Mouse (Mus musculus) hindbrain, postnatal 0 days (tissue): ENCODE measurements around the gene Hspb1. TPM values are rescaled to one million over a fixed set of nuclear protein-coding genes. Genes with fewer than 3 reads are reported as not detected.

Source experiments
- ATAC-seq: fragments of 200-750 bp; cut with Nextera tagmentation; 2 replicates; pipeline ENCODE4 v1.8.0; 2017; ENCODE audit warnings: mild to moderate bottlenecking, moderate TSS enrichment, moderate library complexity
- DNase-seq: peaks from one replicate; pipeline ENCODE4 v3.0.0-alpha.2; 2015; ENCODE audit warnings: low spot score
- H3K27ac ChIP-seq: fragments of 300-500 bp; sonication (generic); 2 replicates; pipeline ENCODE4 v1.5.1; 2014; ENCODE audit warnings: mild to moderate bottlenecking
- H3K27me3 ChIP-seq: fragments of 300-500 bp; sonication (generic); 2 replicates; pipeline ENCODE4 v1.6.1; 2014; ENCODE audit warnings: low read length, mixed read lengths; ENCODE audit not compliant: insufficient read depth
- H3K36me3 ChIP-seq: fragments of 300-500 bp; sonication (generic); 2 replicates; pipeline ENCODE4 v1.6.1; 2014; ENCODE audit warnings: low read length, mixed read lengths; ENCODE audit not compliant: insufficient read depth
- H3K4me1 ChIP-seq: fragments of 300-500 bp; sonication (generic); 2 replicates; pipeline ENCODE4 v1.6.1; 2014; ENCODE audit warnings: antibody characterized with exemption, low read length, mixed read lengths; ENCODE audit not compliant: insufficient read depth
- H3K4me2 ChIP-seq: fragments of 300-500 bp; sonication (generic); 2 replicates; pipeline ENCODE4 v1.6.1; 2014; ENCODE audit warnings: low read depth, mild to moderate bottlenecking, low read length, moderate library complexity, mixed read lengths
- H3K4me3 ChIP-seq: fragments of 300-500 bp; sonication (generic); 2 replicates; pipeline ENCODE4 v1.5.1; 2014; ENCODE audit warnings: low read length
- H3K9ac ChIP-seq: fragments of 300-500 bp; sonication (generic); replicated peaks from 2 replicates; pipeline ENCODE4 v1.6.1; 2014; ENCODE audit warnings: mild to moderate bottlenecking, low read length, moderate library complexity, mixed read lengths
- H3K9me3 ChIP-seq: fragments of 300-500 bp; sonication (generic); 2 replicates; pipeline ENCODE4 v1.6.1; 2016; ENCODE audit warnings: low read length, mixed read lengths
- CTCF ChIP-seq: IDR thresholded peaks from 2 replicates; pipeline ENCODE4 v1.5.1; 2016; ENCODE audit warnings: antibody characterized with exemption, control low read depth, low read depth
- WGBS: fragments of 180-500 bp; shearing (Covaris S2); extraction: QIAGEN DNeasy Blood & Tissue Kit; methylation state at CpG from one replicate; pipeline ENCODE4 v1.1.7; 2014; 5-methylcytosine and 5-hydroxymethylcytosine counted together
- polyA plus RNA-seq: library from polyadenylated mRNA; unstranded; fragments of >200 nt; fragmentation: Nextera tagmentation; extraction: Ambion mirVana; gene quantifications from 2 replicates; pipeline ENCODE4 v1.2.1, GENCODE M21; 2015
- total RNA-seq: library from RNA; depleted of rRNA; stranded (reverse); fragments of >200 nt; gene quantifications from 2 replicates; pipeline ENCODE4 v1.2.3, GENCODE M21; 2014; rRNA removed

Hspb1 gene
- total and polyA plus RNA-seq, 2 experiments from 2014 or later, result 28.0 to 29.6 TPM

DNA sequence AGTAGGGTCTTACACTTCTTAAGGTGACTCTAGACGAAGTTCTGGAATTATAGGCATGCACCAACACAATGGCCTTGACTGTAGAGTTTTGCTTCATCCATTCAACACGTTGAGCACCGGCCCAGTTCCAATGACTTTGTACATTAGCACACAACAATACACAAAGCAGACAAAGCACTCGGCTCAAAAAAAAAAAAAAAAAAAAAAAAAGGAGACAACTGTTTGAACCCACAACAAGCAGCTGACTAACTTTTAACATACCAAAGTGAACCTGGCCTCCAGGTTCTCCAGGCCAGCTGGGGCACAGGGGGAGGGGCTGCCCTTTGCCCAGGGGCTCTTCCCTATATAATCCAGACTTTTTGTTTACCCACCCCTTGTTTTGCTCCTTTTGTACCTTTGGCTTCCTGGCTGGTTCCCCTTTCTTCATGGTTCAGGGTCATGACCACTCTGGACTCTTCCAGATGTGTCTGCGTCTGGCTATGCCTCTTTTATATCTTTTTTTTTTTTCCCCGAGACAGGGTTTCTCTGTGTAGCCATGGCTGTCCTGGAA lies 48.0 kb downstream of the Hspb1 start:
- peaks cover 12% of the 10 kb centered on the region; the same call in 1 of the 2 replicates for H3K4me1 ChIP-seq
- H3K36me3 ChIP-seq, result peaks cover 6% of the 10 kb centered on the region; the same call in 1 of the 2 replicates
- H3K4me3 ChIP-seq, result no peak overlapping the region
- DNase-seq, result no peak
- no peaks in the 10 kb centered on the region for H3K27me3 ChIP-seq
- H3K4me2 ChIP-seq, result no peak overlapping the region
- 78% methylated on average over 6 of the region's 6 CpGs for WGBS
- H3K9ac ChIP-seq, result no peak overlapping the region
- peak overlapping the region; percentile 98 for H3K27ac ChIP-seq
- no peak for TF ChIP-seq CTCF
- H3K9me3 ChIP-seq, result no peaks in the 10 kb centered on the region
- no peak for ATAC-seq

Other genes starting within 250 kb of the Hspb1 start
- 71.7 and 71.8 TPM in 2 replicates for gene Por, start 217.9 kb upstream of the Hspb1 start, total RNA-seq
- 69.3 and 71.4 TPM in 2 replicates for gene Por, start 217.9 kb upstream of the Hspb1 start, polyA plus RNA-seq
- 52.8 and 71.7 TPM in 2 replicates for gene Tmem120a, start 143.5 kb upstream of the Hspb1 start, total RNA-seq
- gene Tmem120a, start 143.5 kb upstream of the Hspb1 start, polyA plus RNA-seq, result 83.2 and 89.7 TPM in 2 replicates
- 0.10 TPM in 1 of 2 replicates, not detected in the other for gene Styxl1, start 109.5 kb upstream of the Hspb1 start, total RNA-seq
- gene Styxl1, start 109.5 kb upstream of the Hspb1 start, polyA plus RNA-seq, result 0.61 and 0.69 TPM in 2 replicates
- gene Mdh2, start 109.4 kb upstream of the Hspb1 start, total RNA-seq, result 165 and 169 TPM in 2 replicates
- 732 and 760 TPM in 2 replicates for gene Mdh2, start 109.4 kb upstream of the Hspb1 start, polyA plus RNA-seq
- 75.8 and 106 TPM in 2 replicates for gene Srrm3, start 81.0 kb upstream of the Hspb1 start, total RNA-seq
- 50.8 and 55.7 TPM in 2 replicates for gene Srrm3, start 81.0 kb upstream of the Hspb1 start, polyA plus RNA-seq
- 334 and 336 TPM in 2 replicates for gene Ywhag, start 46.7 kb downstream of the Hspb1 start, total RNA-seq
- gene Ywhag, start 46.7 kb downstream of the Hspb1 start, polyA plus RNA-seq, result 734 and 782 TPM in 2 replicates
- gene Ssc4d, start 86.6 kb downstream of the Hspb1 start, total RNA-seq, result 6.5 and 18.9 TPM in 2 replicates
- gene Ssc4d, start 86.6 kb downstream of the Hspb1 start, polyA plus RNA-seq, result 3.6 and 3.8 TPM in 2 replicates
- 0.10 TPM in 1 of 2 replicates, not detected in the other for gene Zp3, start 92.2 kb downstream of the Hspb1 start, total RNA-seq
- 0.18 and 0.39 TPM in 2 replicates for gene Zp3, start 92.2 kb downstream of the Hspb1 start, polyA plus RNA-seq
- gene Dtx2, start 106.9 kb downstream of the Hspb1 start, total RNA-seq, result 23.5 and 28.6 TPM in 2 replicates
- gene Dtx2, start 106.9 kb downstream of the Hspb1 start, polyA plus RNA-seq, result 17.4 and 17.9 TPM in 2 replicates
- not detected in 2 replicates for gene Upk3b, start 150.6 kb downstream of the Hspb1 start, total RNA-seq
- gene Upk3b, start 150.6 kb downstream of the Hspb1 start, polyA plus RNA-seq, result not detected in 2 replicates
- gene Upk3bl, start 166.6 kb downstream of the Hspb1 start, total RNA-seq, result not detected in 2 replicates
- 0.14 TPM in 1 of 2 replicates, not detected in the other for gene Upk3bl, start 166.6 kb downstream of the Hspb1 start, polyA plus RNA-seq
- 27.0 and 27.5 TPM in 2 replicates for gene Rasa4, start 196.0 kb downstream of the Hspb1 start, total RNA-seq
- gene Rasa4, start 196.0 kb downstream of the Hspb1 start, polyA plus RNA-seq, result 19.2 and 19.4 TPM in 2 replicates
- gene Polr2j, start 228.7 kb downstream of the Hspb1 start, total RNA-seq, result 94.2 and 159 TPM in 2 replicates
- 235 and 245 TPM in 2 replicates for gene Polr2j, start 228.7 kb downstream of the Hspb1 start, polyA plus RNA-seq
- gene Lrwd1, start 248.2 kb downstream of the Hspb1 start, total RNA-seq, result 32.9 and 35.8 TPM in 2 replicates
- 16.8 and 17.7 TPM in 2 replicates for gene Lrwd1, start 248.2 kb downstream of the Hspb1 start, polyA plus RNA-seq
- 17.6 and 21.9 TPM in 2 replicates for gene Alkbh4, start 248.2 kb downstream of the Hspb1 start, total RNA-seq
- 15.2 and 15.4 TPM in 2 replicates for gene Alkbh4, start 248.2 kb downstream of the Hspb1 start, polyA plus RNA-seq